Mouse (Mus musculus): ENCODE data around the gene Aebp1.

Gene Aebp1

GRCm38 (mm10) chr11:5898531-5898930, 36.8 kb downstream of the Aebp1 start, which contains the start of gene Myl7:
Myl7 (minus strand) TSS chr11:5898782.
- no peak for DNase-seq

- no peak for DNase-seq
These were observed 37.5 kb downstream of the Aebp1 start for GRCm38 (mm10) chr11:5899286-5899685.

- no peak for DNase-seq
These were observed 39.6 kb downstream of the Aebp1 start for GRCm38 (mm10) chr11:5901320-5901719.

- no peak for DNase-seq
These were observed 40.2 kb downstream of the Aebp1 start for GRCm38 (mm10) chr11:5901950-5902349.

- no peak for DNase-seq
These were observed 40.6 kb downstream of the Aebp1 start for GRCm38 (mm10) chr11:5902390-5902789.

- DNase-seq, result no peak
These were observed 42.1 kb downstream of the Aebp1 start for GRCm38 (mm10) chr11:5903844-5904243.

- no peak for DNase-seq
These were observed 42.6 kb downstream of the Aebp1 start for GRCm38 (mm10) chr11:5904357-5904756.

GRCm38 (mm10) chr11:5904871-5905270, 43.1 kb downstream of the Aebp1 start:
- DNase-seq, result peak; percentile 1

- no peak for DNase-seq
These were observed 44.2 kb downstream of the Aebp1 start for GRCm38 (mm10) chr11:5905778-5906518.

- no peak for DNase-seq
These were observed 45.3 kb downstream of the Aebp1 start for GRCm38 (mm10) chr11:5907096-5907495.

GRCm38 (mm10) chr11:5908642-5909041, 46.9 kb downstream of the Aebp1 start:
- no peak for DNase-seq

- peak; percentile 85 for DNase-seq
These were observed 50.9 kb downstream of the Aebp1 start for GRCm38 (mm10) chr11:5912635-5913034.

- DNase-seq, result peak; percentile 42
These were observed 51.5 kb downstream of the Aebp1 start for GRCm38 (mm10) chr11:5913256-5913655.

- DNase-seq, result no peak
These were observed 52.2 kb downstream of the Aebp1 start for GRCm38 (mm10) chr11:5913936-5914335.

- no peak for DNase-seq
These were observed 53.2 kb downstream of the Aebp1 start for GRCm38 (mm10) chr11:5914940-5915339.

GRCm38 (mm10) chr11:5915429-5916177, 53.9 kb downstream of the Aebp1 start:
- DNase-seq, result peak; percentile 70

- DNase-seq, result peak; percentile 64
These were observed 54.4 kb downstream of the Aebp1 start for GRCm38 (mm10) chr11:5916178-5916548.

- DNase-seq, result no peak
These were observed 56.4 kb downstream of the Aebp1 start for GRCm38 (mm10) chr11:5918111-5918510.

GRCm38 (mm10) chr11:5919606-5920005, 57.9 kb downstream of the Aebp1 start:
- DNase-seq, result no peak

- no peak for DNase-seq
These were observed 58.7 kb downstream of the Aebp1 start for GRCm38 (mm10) chr11:5920323-5920960.

Measured in cerebellum, adult 9-10 months (tissue).